In the genomic region with DNA sequence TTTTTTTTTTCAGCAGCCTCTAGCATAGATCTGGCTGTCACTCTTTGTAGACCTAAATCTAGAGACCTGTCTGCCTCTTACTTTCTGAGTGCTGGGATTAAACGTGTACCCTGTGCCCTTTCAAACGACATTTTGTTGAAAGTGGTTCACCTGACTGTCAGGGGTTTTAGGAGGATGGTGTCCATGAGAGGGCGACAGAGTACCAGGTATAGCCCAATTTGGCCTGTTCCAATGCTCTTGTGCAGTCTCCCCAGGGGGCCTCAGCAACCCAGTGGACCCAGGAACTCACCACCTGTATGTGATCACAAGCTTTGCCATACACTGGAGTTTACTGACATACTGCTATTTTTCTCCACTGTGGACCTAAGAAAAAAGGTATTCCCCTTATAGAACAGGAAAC, we compare ENCODE assay signal across 8 mouse cellular contexts. TPM values are rescaled to one million over a fixed set of nuclear protein-coding genes. Genes with fewer than 3 reads are reported as not detected.
DNase-seq lines count a peak whose midpoint lies in the region; TF ChIP-seq lines count a peak whose summit lies in the region.

No protein-coding gene starts in this region.

- intact Hi-C loops in gastrocnemius, adult 2 months (cut with DNase I): loop anchor here (1.0 kb wide), 2 partner anchors 86 to 140 kb away; no protein-coding TSS in a partner anchor
- intact Hi-C loops in gastrocnemius, postnatal 14 days (cut with DNase I; ENCODE audit: low total_unique reads): loop anchor here (5.0 kb wide), 1 partner anchor 140 kb away; no protein-coding TSS in a partner anchor

- TF ChIP-seq CTCF in gastrocnemius, adult 2 months (IDR thresholded peaks at IDR 0.05): peak; percentile 75

- H3K27ac ChIP-seq in gastrocnemius, adult 2 months: no peak overlapping the region

- H3K4me3 ChIP-seq in gastrocnemius, adult 2 months: no peak overlapping the region

- DNase-seq in gastrocnemius, adult 2 months: peak; percentile 60
- DNase-seq in gastrocnemius, postnatal 14 days: no peak
- peak; percentile 59 for DNase-seq in urinary bladder, postnatal 14 days (ENCODE audit: low spot score)
- DNase-seq in urinary bladder, postnatal 4 days (ENCODE audit: low spot score in 2 of 2): no peak
- peak; percentile 28 for DNase-seq in embryo, embryonic 9.5 days (ENCODE audit: extremely low spot score)
- DNase-seq in kidney, postnatal 4 days: peak; percentile 77 to 78
- DNase-seq in lung, postnatal 36 days: peak; percentile 71
- peak; percentile 23 to 34 for DNase-seq in urinary bladder, postnatal 36 days (ENCODE audit: low spot score in 2 of 2)

RNA-seq across cellular contexts. Expression of a gene that starts 23.1 kb away (rescaled TPM):
- 1 to 10 TPM in 1 of 2 experiments, under 1 TPM in 1; 0.89 to 1.1 TPM for total RNA-seq in gastrocnemius, adult 2 months (2021)
- total RNA-seq in gastrocnemius, postnatal 14 days (2021): 1 to 10 TPM; 4.4 to 7.1 TPM

RNA-seq across cellular contexts. Expression of a gene that starts 39.1 kb away (rescaled TPM):
- 1 to 10 TPM; 5.8 to 7.4 TPM for total RNA-seq in gastrocnemius, adult 2 months (2021)
- 10 to 100 TPM; 12.2 to 13.8 TPM for total RNA-seq in gastrocnemius, postnatal 14 days (2021)

Comparison
In these comparisons a context has a peak if more than half of its experiments do, and no peak if none do; other contexts are left out.
1. DNase-seq: peak in gastrocnemius, adult 2 months (single experiment), urinary bladder, postnatal 14 days (single experiment), embryo, embryonic 9.5 days (single experiment), kidney, postnatal 4 days (2 of 2), lung, postnatal 36 days (single experiment) and urinary bladder, postnatal 36 days (2 of 2); none in gastrocnemius, postnatal 14 days (single experiment) and urinary bladder, postnatal 4 days (0 of 2).